Mouse (Mus musculus) lung, postnatal 25 days (tissue): ENCODE measurements around the gene Ccl9.
"Not testable (repeated sequence)": the region's sequence is repeated elsewhere in the genome, so short reads cannot be mapped to it uniquely, and the experiment has no call there.

Experiments
- DNase-seq: peaks from one replicate; pipeline ENCODE4 v3.0.0; 2022; ENCODE audit warnings: low spot score

Gene Ccl9

GRCm38 (mm10) chr11:83580699-83581232 is 2.3 kb upstream of the Ccl9 start:
- no peak for DNase-seq

- no peak for DNase-seq
Measured at GRCm38 (mm10) chr11:83578999-83579398, 563 bp upstream of the Ccl9 start.

- DNase-seq, result no peak
Measured at GRCm38 (mm10) chr11:83576927-83577555, 1.4 kb downstream of the Ccl9 start.

- DNase-seq, result no peak
Measured at GRCm38 (mm10) chr11:83572834-83573233, 5.6 kb downstream of the Ccl9 start.

- peak; percentile 44 for DNase-seq
Measured at GRCm38 (mm10) chr11:83572223-83572622, 6.2 kb downstream of the Ccl9 start.

GRCm38 (mm10) chr11:83570189-83570588 is 8.2 kb downstream of the Ccl9 start:
- no peak for DNase-seq

- DNase-seq, result no peak
Measured at GRCm38 (mm10) chr11:83569249-83569648, 9.2 kb downstream of the Ccl9 start.

GRCm38 (mm10) chr11:83568786-83569185 is 9.7 kb downstream of the Ccl9 start:
- DNase-seq, result no peak

- DNase-seq, result no peak
Measured at GRCm38 (mm10) chr11:83568061-83568460, 10.4 kb downstream of the Ccl9 start.

- DNase-seq, result no peak
Measured at GRCm38 (mm10) chr11:83567311-83567710, 11.1 kb downstream of the Ccl9 start.

- no peak for DNase-seq
Measured at GRCm38 (mm10) chr11:83566617-83567016, 11.8 kb downstream of the Ccl9 start.

- DNase-seq, result no peak
Measured at GRCm38 (mm10) chr11:83563754-83564153, 14.7 kb downstream of the Ccl9 start.

GRCm38 (mm10) chr11:83562311-83562887 is 16.0 kb downstream of the Ccl9 start:
- no peak for DNase-seq

- no peak for DNase-seq
Measured at GRCm38 (mm10) chr11:83560405-83560804, 18.0 kb downstream of the Ccl9 start.

GRCm38 (mm10) chr11:83557074-83557473 is 21.4 kb downstream of the Ccl9 start:
- no peak for DNase-seq

GRCm38 (mm10) chr11:83556085-83556781 is 22.2 kb downstream of the Ccl9 start:
- DNase-seq, result peak; percentile 59

- no peak for DNase-seq
Measured at GRCm38 (mm10) chr11:83551668-83552067, 26.8 kb downstream of the Ccl9 start.

GRCm38 (mm10) chr11:83551037-83551436 is 27.4 kb downstream of the Ccl9 start:
- DNase-seq, result not testable (repeated sequence)

GRCm38 (mm10) chr11:83550186-83550632 is 28.2 kb downstream of the Ccl9 start:
- DNase-seq, result no peak

GRCm38 (mm10) chr11:83544214-83544613 is 34.2 kb downstream of the Ccl9 start:
- DNase-seq, result no peak

- DNase-seq, result no peak
Measured at GRCm38 (mm10) chr11:83541415-83541814, 37.0 kb downstream of the Ccl9 start.

- no peak for DNase-seq
Measured at GRCm38 (mm10) chr11:83540931-83541330, 37.5 kb downstream of the Ccl9 start.

GRCm38 (mm10) chr11:83538705-83539314 is 39.6 kb downstream of the Ccl9 start:
- no peak for DNase-seq
